Mouse (Mus musculus) testis, adult 2 months (tissue): ENCODE results near the gene Tnpo3. TPM values are rescaled to one million over a fixed set of nuclear protein-coding genes. Genes with fewer than 3 reads are reported as not detected.
A peak's percentile ranks its signal among the peaks of the same experiment; 100 is the strongest.

Experiments used
- H3K27ac ChIP-seq: fragments of 200-500 bp; 2 replicates; pipeline ENCODE4 v1.5.1; 2012; ENCODE audit warnings: low read depth, low read length; ENCODE audit not compliant: control insufficient read depth, insufficient read depth
- H3K27me3 ChIP-seq: fragments of 200-500 bp; 2 replicates; pipeline ENCODE4 v1.6.1; 2012; ENCODE audit warnings: mild to moderate bottlenecking, low read length, moderate library complexity; ENCODE audit not compliant: control insufficient read depth, insufficient read depth
- H3K36me3 ChIP-seq: fragments of 200-500 bp; 2 replicates; pipeline ENCODE4 v1.6.1; 2012; ENCODE audit warnings: mild to moderate bottlenecking, low read length; ENCODE audit not compliant: control insufficient read depth, insufficient read depth
- H3K4me1 ChIP-seq: fragments of 200-500 bp; 2 replicates; pipeline ENCODE4 v1.6.1; 2012; ENCODE audit warnings: low read length; ENCODE audit not compliant: control insufficient read depth, insufficient read depth
- H3K4me3 ChIP-seq: fragments of 200-500 bp; 2 replicates; pipeline ENCODE4 v1.5.1; 2012; ENCODE audit warnings: low read depth, mild to moderate bottlenecking, low read length, moderate library complexity, mixed read lengths; ENCODE audit not compliant: control insufficient read depth
- CTCF ChIP-seq: fragments of 200-500 bp; IDR thresholded peaks from 2 replicates; pipeline ENCODE4 v1.5.1; 2012; ENCODE audit warnings: low read depth, mild to moderate bottlenecking, inconsistent platforms, low read length, moderate library complexity; ENCODE audit not compliant: control insufficient read depth, insufficient read depth, insufficient replicate concordance
- POLR2A ChIP-seq: fragments of 200-500 bp; IDR thresholded peaks from 2 replicates; pipeline ENCODE4 v1.6.1; 2012; ENCODE audit warnings: low read depth, mild to moderate bottlenecking, inconsistent platforms, low read length, moderate library complexity; ENCODE audit not compliant: control insufficient read depth
- polyA plus RNA-seq: library from polyadenylated mRNA; depleted of rRNA; stranded (reverse); fragments of >200 nt; gene quantifications from 2 replicates; pipeline ENCODE4 v1.2.3, GENCODE M21; 2012; rRNA removed

The Tnpo3 gene
- polyA plus RNA-seq, 1 experiment, result 28.9 TPM

DNA sequence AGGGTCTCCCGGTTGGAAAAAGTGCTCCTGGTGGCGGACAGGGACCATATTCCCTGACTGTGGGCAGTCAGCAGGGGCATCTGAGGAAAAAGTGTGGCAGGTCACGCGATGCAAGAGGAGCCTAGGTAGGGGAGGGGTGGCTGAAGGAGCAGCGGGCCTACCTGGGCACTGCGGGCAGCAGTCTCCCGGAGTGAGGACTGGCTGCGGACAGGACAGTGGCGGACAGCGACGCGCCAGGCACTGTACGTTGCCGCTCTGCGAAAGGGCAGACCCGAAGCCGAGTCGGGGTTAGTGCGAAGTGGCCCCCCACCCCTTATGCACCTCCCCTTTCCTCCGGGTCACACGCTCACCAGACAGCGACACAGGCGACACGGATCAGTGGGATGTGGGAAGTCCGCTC, 113.4 kb downstream of the Tnpo3 start:
- H3K27me3 ChIP-seq, result no peaks in the 10 kb centered on the region
- TF ChIP-seq CTCF (no peak), POLR2A (no peak)
- H3K4me1 ChIP-seq, result peaks cover 3% of the 10 kb centered on the region; the same call in 1 of the 2 replicates
- H3K4me3 ChIP-seq, result peak overlapping the region; percentile 19; the same call in 1 of the 2 replicates
- no peaks in the 10 kb centered on the region for H3K36me3 ChIP-seq
- H3K27ac ChIP-seq, result no peak overlapping the region

DNA sequence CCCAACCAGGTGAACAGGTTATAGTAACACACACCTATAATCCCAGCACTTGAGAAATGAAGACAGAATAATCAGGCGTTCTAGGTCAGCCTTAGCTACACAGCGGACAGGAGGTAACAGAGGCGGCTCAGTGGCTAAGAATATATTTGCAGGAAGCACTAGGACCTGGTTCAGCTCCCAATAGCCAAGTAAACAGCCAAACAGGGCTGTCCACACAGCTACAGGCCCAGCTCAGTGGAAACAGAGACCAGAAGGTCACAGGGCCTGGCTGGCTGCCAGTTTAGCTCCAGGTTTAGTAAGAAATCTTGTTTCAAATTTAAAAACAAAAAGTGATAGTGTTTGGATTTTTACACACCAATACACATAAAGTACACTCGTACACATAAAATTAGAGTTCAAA, 115.6 kb downstream of the Tnpo3 start:
- H3K27ac ChIP-seq, result no peak overlapping the region
- H3K4me1 ChIP-seq, result peaks cover 3% of the 10 kb centered on the region; the same call in 1 of the 2 replicates
- H3K27me3 ChIP-seq, result no peaks in the 10 kb centered on the region
- H3K4me3 ChIP-seq, result no peak overlapping the region
- TF ChIP-seq CTCF, result no peak
- no peak for TF ChIP-seq POLR2A
- no peaks in the 10 kb centered on the region for H3K36me3 ChIP-seq

Other genes starting within 250 kb of the Tnpo3 start
- not detected in 2 replicates for gene Opn1sw, start 221.4 kb downstream of the Tnpo3 start, polyA plus RNA-seq
- 927 and 1,013 TPM in 2 replicates for gene Ccdc136, start 213.6 kb downstream of the Tnpo3 start, polyA plus RNA-seq
- 2.6 and 3.4 TPM in 2 replicates for gene Flnc, start 176.6 kb downstream of the Tnpo3 start, polyA plus RNA-seq
- 454 and 457 TPM in 2 replicates for gene Atp6v1f, start 142.2 kb downstream of the Tnpo3 start, polyA plus RNA-seq
- gene Atp6v1fnb, start 138.4 kb downstream of the Tnpo3 start, polyA plus RNA-seq, result 26.9 and 31.6 TPM in 2 replicates
- gene Kcp, start 101.9 kb downstream of the Tnpo3 start, polyA plus RNA-seq, result 2.7 and 3.1 TPM in 2 replicates
- 0.86 and 1.2 TPM in 2 replicates for gene Irf5, start 83.3 kb downstream of the Tnpo3 start, polyA plus RNA-seq
- gene Tspan33, start 84.3 kb upstream of the Tnpo3 start, polyA plus RNA-seq, result 9.3 and 10.8 TPM in 2 replicates
- gene Smo, start 125.6 kb upstream of the Tnpo3 start, polyA plus RNA-seq, result 4.5 and 4.7 TPM in 2 replicates
- 102 and 118 TPM in 2 replicates for gene Ahcyl2, start 158.1 kb upstream of the Tnpo3 start, polyA plus RNA-seq